Mouse (Mus musculus): ENCODE measurements around the gene 1700025G04Rik. TPM values are rescaled to one million over a fixed set of nuclear protein-coding genes. Genes with fewer than 3 reads are reported as not detected.

1700025G04Rik gene
- polyA plus RNA-seq, 1 experiment from 2014 or later, result 14.1 TPM

DNA sequence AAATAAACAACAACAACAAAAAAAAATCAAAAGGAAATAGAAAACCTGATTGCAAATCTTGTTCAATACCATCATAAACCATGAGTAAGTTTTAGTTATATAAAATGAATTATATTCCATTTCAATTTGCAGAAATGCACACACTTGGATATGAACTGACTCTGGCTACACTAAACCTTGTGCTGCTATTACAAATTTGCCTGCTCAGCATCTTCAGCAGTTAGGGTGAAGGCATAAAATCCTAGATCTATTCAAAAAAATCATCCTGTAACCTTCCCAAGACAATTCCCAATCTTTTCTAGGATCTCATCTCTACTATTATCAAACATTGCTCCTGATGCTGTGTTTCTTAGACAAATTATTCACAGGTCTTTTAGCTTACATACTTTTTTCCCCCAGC lies 22.0 kb downstream of the 1700025G04Rik start:
- H3K4me1 ChIP-seq (ENCODE audit: insufficient read depth, low read depth, low read length), result no peaks in the 10 kb centered on the region
- no peak overlapping the region for H3K4me2 ChIP-seq (replicated peaks; ENCODE audit: low read depth, low read length)
- no peak overlapping the region for H3K9ac ChIP-seq (replicated peaks; ENCODE audit: low read depth)
- TF ChIP-seq CTCF (IDR thresholded peaks at IDR 0.05), result no peak
- TF ChIP-seq EP300 (IDR thresholded peaks at IDR 0.05), result no peak
- H3K36me3 ChIP-seq (ENCODE audit: insufficient read depth, low read length), result no peaks in the 10 kb centered on the region
- no peaks in the 10 kb centered on the region for H3K9me3 ChIP-seq (ENCODE audit: low read length)
- H3K4me3 ChIP-seq (ENCODE audit: low read depth, low read length), result no peak overlapping the region
- ATAC-seq (no peak), DNase-seq (ENCODE audit: low spot score) (no peak)
- no peak overlapping the region for H3K27ac ChIP-seq (ENCODE audit: low read length)
- no peaks in the 10 kb centered on the region for H3K27me3 ChIP-seq (replicated peaks; ENCODE audit: insufficient read depth, low read length)

DNA sequence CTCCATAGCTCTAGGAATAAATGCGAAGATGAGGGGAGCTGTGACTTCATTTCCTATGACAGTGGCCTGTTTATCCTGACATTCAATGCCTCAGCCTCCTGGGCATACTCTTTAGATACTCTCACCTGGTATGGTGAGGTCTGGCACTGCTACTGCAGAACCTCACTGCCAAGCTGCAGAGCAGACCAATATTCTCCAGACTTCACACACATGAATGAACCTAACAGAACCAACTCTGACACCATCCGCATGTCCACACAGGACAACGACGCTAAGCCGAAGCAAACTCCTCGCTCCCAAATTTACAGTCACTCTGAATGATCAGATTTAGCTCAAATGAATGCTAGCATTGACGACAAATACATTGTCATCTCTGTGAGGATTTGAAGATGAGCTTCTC lies 24.4 kb downstream of the 1700025G04Rik start:
- no peak for ATAC-seq
- Histone ChIP-seq H3K4me2 (replicated peaks; ENCODE audit: low read depth, low read length) (no peak overlapping the region), H3K4me1 (ENCODE audit: insufficient read depth, low read depth, low read length) (no peaks in the 10 kb centered on the region), H3K27ac (ENCODE audit: low read length) (no peak overlapping the region), H3K27me3 (replicated peaks; ENCODE audit: insufficient read depth, low read length) (no peaks in the 10 kb centered on the region), H3K36me3 (ENCODE audit: insufficient read depth, low read length) (no peaks in the 10 kb centered on the region), H3K9ac (replicated peaks; ENCODE audit: low read depth) (no peak overlapping the region), H3K4me3 (ENCODE audit: low read depth, low read length) (no peak overlapping the region), H3K9me3 (ENCODE audit: low read length) (no peaks in the 10 kb centered on the region)
- no peak for DNase-seq (ENCODE audit: low spot score)
- 97% methylated on average over 7 of the region's 7 CpGs for WGBS
- no peak for TF ChIP-seq EP300 (IDR thresholded peaks at IDR 0.05)
- no peak for TF ChIP-seq CTCF (IDR thresholded peaks at IDR 0.05)

GRCm38 (mm10) chr1:152063357-152064145 lies 26.4 kb downstream of the 1700025G04Rik start:
- WGBS, result 84% methylated on average over 11 of the region's 11 CpGs
- no peak overlapping the region for H3K4me3 ChIP-seq (ENCODE audit: low read depth, low read length)
- H3K36me3 ChIP-seq (ENCODE audit: insufficient read depth, low read length), result no peaks in the 10 kb centered on the region
- ATAC-seq (no peak; the same call in 1 of the 2 replicates), DNase-seq (ENCODE audit: low spot score) (no peak)
- no peak overlapping the region for H3K27ac ChIP-seq (ENCODE audit: low read length)
- TF ChIP-seq EP300 (IDR thresholded peaks at IDR 0.05), result no peak
- TF ChIP-seq CTCF (IDR thresholded peaks at IDR 0.05), result no peak
- H3K4me1 ChIP-seq (ENCODE audit: insufficient read depth, low read depth, low read length), result 0 out of 2 replicates have a peak, but pooled peaks cover 4% of the 10 kb centered on the region
- H3K27me3 ChIP-seq (replicated peaks; ENCODE audit: insufficient read depth, low read length), result no peaks in the 10 kb centered on the region
- H3K9ac ChIP-seq (replicated peaks; ENCODE audit: low read depth), result no peak overlapping the region
- no peak overlapping the region for H3K4me2 ChIP-seq (replicated peaks; ENCODE audit: low read depth, low read length)
- H3K9me3 ChIP-seq (ENCODE audit: low read length), result no peaks in the 10 kb centered on the region

DNA sequence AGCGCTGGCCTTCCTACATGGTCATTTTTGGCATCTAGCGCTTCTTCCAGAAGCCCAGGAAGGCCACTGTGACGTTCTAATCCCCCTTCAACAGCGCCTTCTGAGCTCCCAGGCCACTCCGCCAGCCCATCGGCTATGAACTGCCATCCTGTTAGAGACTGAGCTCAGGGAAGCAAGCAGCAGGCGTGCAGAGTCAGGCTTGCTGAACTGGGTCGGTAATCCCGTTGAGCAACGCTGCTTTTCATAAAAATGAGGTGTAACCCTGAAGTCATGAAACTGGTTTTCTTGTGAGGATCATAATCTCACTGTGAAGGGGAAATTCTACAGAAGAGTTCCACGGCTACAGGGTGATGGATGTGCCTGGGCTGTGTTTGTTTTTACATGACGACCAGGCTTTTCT lies 28.2 kb downstream of the 1700025G04Rik start:
- DNase-seq (ENCODE audit: low spot score) (no peak), ATAC-seq (no peak)
- 72% methylated on average over 12 of the region's 12 CpGs for WGBS
- H3K36me3 ChIP-seq (ENCODE audit: insufficient read depth, low read length), result no peaks in the 10 kb centered on the region
- no peak overlapping the region for H3K9ac ChIP-seq (replicated peaks; ENCODE audit: low read depth)
- H3K4me2 ChIP-seq (replicated peaks; ENCODE audit: low read depth, low read length), result no peak overlapping the region
- H3K4me3 ChIP-seq (ENCODE audit: low read depth, low read length), result no peak overlapping the region
- H3K27me3 ChIP-seq (replicated peaks; ENCODE audit: insufficient read depth, low read length), result no peaks in the 10 kb centered on the region
- 0 out of 2 replicates have a peak, but pooled peaks cover 4% of the 10 kb centered on the region for H3K4me1 ChIP-seq (ENCODE audit: insufficient read depth, low read depth, low read length)
- TF ChIP-seq CTCF (IDR thresholded peaks at IDR 0.05), result no peak
- TF ChIP-seq EP300 (IDR thresholded peaks at IDR 0.05), result no peak
- no peaks in the 10 kb centered on the region for H3K9me3 ChIP-seq (ENCODE audit: low read length)
- H3K27ac ChIP-seq (ENCODE audit: low read length), result no peak overlapping the region

- Histone ChIP-seq H3K4me1 (ENCODE audit: insufficient read depth, low read depth, low read length) (0 out of 2 replicates have a peak, but pooled peaks cover 4% of the 10 kb centered on the region), H3K4me2 (replicated peaks; ENCODE audit: low read depth, low read length) (no peak overlapping the region), H3K27ac (ENCODE audit: low read length) (no peak overlapping the region), H3K27me3 (replicated peaks; ENCODE audit: insufficient read depth, low read length) (no peaks in the 10 kb centered on the region), H3K9me3 (ENCODE audit: low read length) (no peaks in the 10 kb centered on the region), H3K4me3 (ENCODE audit: low read depth, low read length) (no peak overlapping the region), H3K9ac (replicated peaks; ENCODE audit: low read depth) (no peak overlapping the region), H3K36me3 (ENCODE audit: insufficient read depth, low read length) (no peaks in the 10 kb centered on the region)
- TF ChIP-seq CTCF (IDR thresholded peaks at IDR 0.05), result no peak
- TF ChIP-seq EP300 (IDR thresholded peaks at IDR 0.05), result no peak
- 89% methylated on average over 3 of the region's 3 CpGs for WGBS
- no peak for ATAC-seq
- DNase-seq (ENCODE audit: low spot score), result no peak
These were observed 29.7 kb downstream of the 1700025G04Rik start for GRCm38 (mm10) chr1:152060265-152060664.

GRCm38 (mm10) chr1:152058776-152059175 lies 31.1 kb downstream of the 1700025G04Rik start:
- no peaks in the 10 kb centered on the region for H3K9me3 ChIP-seq (ENCODE audit: low read length)
- no peak overlapping the region for H3K9ac ChIP-seq (replicated peaks; ENCODE audit: low read depth)
- ATAC-seq, result 0 out of 2 replicates have a peak, but pooled peaks have one; percentile 40
- peak; percentile 65 for DNase-seq (ENCODE audit: low spot score)
- no peak overlapping the region for H3K4me3 ChIP-seq (ENCODE audit: low read depth, low read length)
- no peaks in the 10 kb centered on the region for H3K36me3 ChIP-seq (ENCODE audit: insufficient read depth, low read length)
- TF ChIP-seq EP300 (IDR thresholded peaks at IDR 0.05) (0 out of 2 replicates have a peak, but pooled peaks have one; percentile 18), CTCF (IDR thresholded peaks at IDR 0.05) (no peak)
- no peaks in the 10 kb centered on the region for H3K27me3 ChIP-seq (replicated peaks; ENCODE audit: insufficient read depth, low read length)
- WGBS, result 55% methylated on average over 3 of the region's 3 CpGs
- no peak overlapping the region for H3K27ac ChIP-seq (ENCODE audit: low read length)
- H3K4me1 ChIP-seq (ENCODE audit: insufficient read depth, low read depth, low read length), result 0 out of 2 replicates have a peak, but pooled peaks cover 6% of the 10 kb centered on the region
- H3K4me2 ChIP-seq (replicated peaks; ENCODE audit: low read depth, low read length), result no peak overlapping the region

Measured in lung, postnatal 0 days (tissue).